16 mouse cellular contexts compared by ENCODE assay signal in the genomic region with DNA sequence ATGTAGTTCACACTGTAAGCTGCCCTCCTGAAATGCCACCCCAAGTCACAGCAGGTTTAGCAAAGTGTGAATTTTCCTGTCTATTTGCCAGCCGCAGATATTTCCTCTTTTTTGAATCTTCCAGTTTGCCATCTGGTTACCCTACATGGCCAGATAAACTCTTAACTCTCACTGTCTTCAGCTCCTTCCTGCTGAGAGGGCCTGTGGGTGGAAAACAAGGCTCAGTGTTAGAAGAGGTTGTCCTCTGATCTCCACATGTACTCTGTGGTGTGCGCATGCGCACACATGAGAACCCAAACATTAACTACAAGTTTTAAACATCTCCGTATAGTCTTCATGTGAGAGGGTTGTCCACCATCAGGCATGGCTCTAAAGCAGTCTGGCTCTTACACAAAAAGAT. TPM values are rescaled to one million over a fixed set of nuclear protein-coding genes. Genes with fewer than 3 reads are reported as not detected.
DNase-seq lines count a peak whose midpoint lies in the region; ATAC-seq lines count a peak whose summit lies in the region.
"Had no signal": no experiment of that assay in that cellular context is flagged by ENCODE, and none has a peak within 500 bp of the region (broad histone marks: within the 10 kb centered on the region; RNA-seq: fewer than 3 reads in every experiment).

No protein-coding gene starts in this region.

- H3K4me3 ChIP-seq in heart, embryonic 16.5 days (ENCODE audit: low read length), result no peak overlapping the region
- H3K4me3 ChIP-seq in limb, embryonic 10.5 days, result no peak overlapping the region
- H3K4me3 ChIP-seq in hindbrain, embryonic 10.5 days, result no peak overlapping the region
- H3K4me3 ChIP-seq: heart, embryonic 12.5 days; liver, embryonic 12.5 days; megakaryocyte, embryonic 14.5 days had no signal

- no peaks in the 10 kb centered on the region for H3K9me3 ChIP-seq in heart, embryonic 16.5 days (replicated peaks; ENCODE audit: control insufficient read depth, low read length)
- H3K9me3 ChIP-seq in limb, embryonic 10.5 days (replicated peaks), result no peaks in the 10 kb centered on the region
- H3K9me3 ChIP-seq in hindbrain, embryonic 10.5 days, result no peaks in the 10 kb centered on the region
- H3K9me3 ChIP-seq: heart, embryonic 12.5 days; liver, embryonic 12.5 days had no signal

- H3K36me3 ChIP-seq in heart, embryonic 16.5 days (ENCODE audit: control insufficient read depth, insufficient read depth), result peaks cover 5% of the 10 kb centered on the region; the same call in 1 of the 2 replicates
- H3K36me3 ChIP-seq in limb, embryonic 10.5 days, result peaks cover 25% of the 10 kb centered on the region
- peaks cover 4% of the 10 kb centered on the region; the same call in 1 of the 2 replicates for H3K36me3 ChIP-seq in hindbrain, embryonic 10.5 days
- H3K36me3 ChIP-seq: liver, embryonic 12.5 days had no signal

- H3K9ac ChIP-seq in heart, embryonic 16.5 days (ENCODE audit: low read length), result no peak overlapping the region
- H3K9ac ChIP-seq: forebrain, postnatal 0 days; heart, embryonic 12.5 days; hindbrain, embryonic 14.5 days; liver, embryonic 12.5 days had no signal

- H3K27ac ChIP-seq in heart, embryonic 16.5 days (ENCODE audit: low read length), result 0 out of 2 replicates have a peak overlapping the region, but pooled peaks have one; percentile 2
- peak overlapping the region; percentile 50 for H3K27ac ChIP-seq in limb, embryonic 10.5 days
- H3K27ac ChIP-seq in hindbrain, embryonic 10.5 days, result no peak overlapping the region
- H3K27ac ChIP-seq: hindbrain, embryonic 14.5 days; liver, embryonic 12.5 days had no signal

- H3K4me1 ChIP-seq in heart, embryonic 16.5 days (ENCODE audit: control insufficient read depth, insufficient read depth, low read length), result no peaks in the 10 kb centered on the region; the same call in 1 of the 2 replicates
- peaks cover 33% of the 10 kb centered on the region for H3K4me1 ChIP-seq in limb, embryonic 10.5 days
- H3K4me1 ChIP-seq in hindbrain, embryonic 10.5 days (replicated peaks), result peaks cover 32% of the 10 kb centered on the region

- WGBS in heart, embryonic 16.5 days, result 75% methylated on average over 4 of the region's 4 CpGs
- WGBS in limb, embryonic 10.5 days, result 92% methylated on average over 4 of the region's 4 CpGs
- WGBS in hindbrain, embryonic 10.5 days, result 91% methylated on average over 4 of the region's 4 CpGs

- DNase-seq in heart, postnatal 14 days, result no peak
- no peak for DNase-seq in limb, embryonic 10.5 days (ENCODE audit: low spot score)
- peak; percentile 42 for DNase-seq in thymus, postnatal 0 days (ENCODE audit: low spot score)
- no peak for DNase-seq in hindbrain, embryonic 10.5 days (ENCODE audit: low spot score)
- no peak for DNase-seq in retina, embryonic 14.5 days (ENCODE audit: low spot score)
- DNase-seq in left cerebral cortex, adult 8-10 months (ENCODE audit: low spot score in 2 of 2), result no peak
- DNase-seq: cerebellum, adult 8-10 months; forebrain, postnatal 0 days; kidney, adult 18-20 months had no signal

- ATAC-seq in heart, embryonic 16.5 days (replicated peaks; ENCODE audit: extremely low read depth, insufficient read depth, low FRiP score), result no peak
- peak; percentile 43 for ATAC-seq in CD4-positive, CD25-positive, alpha-beta regulatory T cell, adult 4 months
- ATAC-seq: forebrain, postnatal 0 days; liver, embryonic 12.5 days had no signal

- H3K4me2 ChIP-seq in heart, embryonic 16.5 days (ENCODE audit: low read depth, low read length), result no peak overlapping the region
- H3K4me2 ChIP-seq: heart, embryonic 12.5 days; hindbrain, embryonic 14.5 days; liver, embryonic 12.5 days had no signal

- intact Hi-C loops in heart, postnatal 14 days (cut with DNase I), result no loop called here

- no peaks in the 10 kb centered on the region for H3K27me3 ChIP-seq in heart, embryonic 16.5 days (ENCODE audit: control insufficient read depth, insufficient read depth, low read length)
- H3K27me3 ChIP-seq in limb, embryonic 10.5 days (ENCODE audit: low read depth, poor library complexity, severe bottlenecking), result no peaks in the 10 kb centered on the region
- H3K27me3 ChIP-seq in hindbrain, embryonic 10.5 days (ENCODE audit: insufficient read depth, poor library complexity, severe bottlenecking), result no peaks in the 10 kb centered on the region
- H3K27me3 ChIP-seq: heart, embryonic 12.5 days; liver, embryonic 12.5 days had no signal

RNA-seq across cellular contexts. Expression of a gene that starts 36.1 kb away (rescaled TPM):
- 8.1 and 9.3 TPM in 2 replicates for polyA plus RNA-seq in heart, embryonic 16.5 days (2015; fragmentation: Nextera tagmentation; extraction: Ambion mirVana)
- total RNA-seq in heart, postnatal 14 days (2021), result 10 to 100 TPM; 12.3 to 13.7 TPM
- under 1 TPM; 0.62 to 0.75 TPM for polyA plus RNA-seq in CD4-positive, CD25-positive, alpha-beta regulatory T cell, adult 4 months (2017; shearing (Covaris generic))
- polyA plus RNA-seq in limb, embryonic 10.5 days (2016; fragmentation: Nextera tagmentation; extraction: Ambion mirVana), result 8.8 and 11.6 TPM in 2 replicates
- polyA plus RNA-seq in thymus, postnatal 0 days (2015; fragmentation: Nextera tagmentation; extraction: Ambion mirVana), result 3.3 and 4.2 TPM in 2 replicates
- 6.8 and 8.3 TPM in 2 replicates for polyA plus RNA-seq in hindbrain, embryonic 10.5 days (2016; fragmentation: Nextera tagmentation; extraction: Ambion mirVana)
- 10 to 100 TPM; 36.1 to 37.2 (median 36.4) TPM for total RNA-seq in left cerebral cortex, adult 8-10 months (2022)
- total RNA-seq: monocyte, adult 5-6 weeks had no signal
